Mouse (Mus musculus): Measurements from ENCODE around the gene Rab37. TPM values are rescaled to one million over a fixed set of nuclear protein-coding genes. Genes with fewer than 3 reads are reported as not detected.

Gene Rab37
- polyA plus RNA-seq, 1 experiment from 2014 or later = 2.0 TPM

GRCm38 (mm10) chr11:115085064-115085463 is 6.2 kb upstream of the Rab37 start:
- H3K9ac ChIP-seq = no peak overlapping the region
- no peaks in the 10 kb centered on the region for H3K9me3 ChIP-seq (replicated peaks)
- H3K36me3 ChIP-seq = no peaks in the 10 kb centered on the region
- H3K4me1 ChIP-seq = no peaks in the 10 kb centered on the region
- H3K4me2 ChIP-seq (replicated peaks) = no peak overlapping the region
- no peak overlapping the region for H3K4me3 ChIP-seq (replicated peaks)
- H3K27me3 ChIP-seq = peaks cover 45% of the 10 kb centered on the region
- WGBS = 55% methylated on average over 8 of the region's 8 CpGs
- ATAC-seq (ENCODE audit: insufficient number of reproducible peaks, low FRiP score, low TSS enrichment, low read depth) = no peak
- no peak overlapping the region for H3K27ac ChIP-seq (replicated peaks)

- Histone ChIP-seq H3K27me3 (peaks cover 56% of the 10 kb centered on the region), H3K4me3 (replicated peaks) (no peak overlapping the region), H3K27ac (replicated peaks) (no peak overlapping the region), H3K36me3 (no peaks in the 10 kb centered on the region), H3K9ac (no peak overlapping the region), H3K4me2 (replicated peaks) (no peak overlapping the region), H3K4me1 (no peaks in the 10 kb centered on the region), H3K9me3 (replicated peaks) (no peaks in the 10 kb centered on the region)
- WGBS = 67% methylated on average over 7 of the region's 7 CpGs
- no peak for ATAC-seq (ENCODE audit: insufficient number of reproducible peaks, low FRiP score, low TSS enrichment, low read depth)
Observed at GRCm38 (mm10) chr11:115086213-115086612, 5.0 kb upstream of the Rab37 start.

GRCm38 (mm10) chr11:115089853-115090252 is 1.4 kb upstream of the Rab37 start:
- Histone ChIP-seq H3K4me2 (replicated peaks) (no peak overlapping the region), H3K9me3 (replicated peaks) (no peaks in the 10 kb centered on the region), H3K27me3 (peaks cover 54% of the 10 kb centered on the region), H3K36me3 (no peaks in the 10 kb centered on the region), H3K4me3 (replicated peaks) (no peak overlapping the region), H3K27ac (replicated peaks) (no peak overlapping the region), H3K9ac (no peak overlapping the region), H3K4me1 (0 out of 2 replicates have a peak, but pooled peaks cover 4% of the 10 kb centered on the region)
- ATAC-seq (ENCODE audit: insufficient number of reproducible peaks, low FRiP score, low TSS enrichment, low read depth) = no peak
- WGBS = 66% methylated on average over 6 of the region's 6 CpGs

- no peak overlapping the region for H3K4me2 ChIP-seq (replicated peaks)
- 12% methylated on average over 4 of the region's 4 CpGs for WGBS
- 0 out of 2 replicates have a peak, but pooled peaks cover 4% of the 10 kb centered on the region for H3K4me1 ChIP-seq
- H3K4me3 ChIP-seq (replicated peaks) = no peak overlapping the region
- H3K9me3 ChIP-seq (replicated peaks) = no peaks in the 10 kb centered on the region
- no peak overlapping the region for H3K9ac ChIP-seq
- H3K27me3 ChIP-seq = peaks cover 36% of the 10 kb centered on the region
- H3K27ac ChIP-seq (replicated peaks) = no peak overlapping the region
- H3K36me3 ChIP-seq = no peaks in the 10 kb centered on the region
- ATAC-seq (ENCODE audit: insufficient number of reproducible peaks, low FRiP score, low TSS enrichment, low read depth) = no peak
Observed at GRCm38 (mm10) chr11:115092140-115092539, 909 bp downstream of the Rab37 start.

GRCm38 (mm10) chr11:115098203-115098932 is 7.1 kb downstream of the Rab37 start:
- H3K4me1 ChIP-seq = peaks cover 4% of the 10 kb centered on the region; the same call in 1 of the 2 replicates

GRCm38 (mm10) chr11:115099241-115099840 is 8.1 kb downstream of the Rab37 start:
- ATAC-seq (ENCODE audit: insufficient number of reproducible peaks, low FRiP score, low TSS enrichment, low read depth) = no peak
- Histone ChIP-seq H3K36me3 (no peaks in the 10 kb centered on the region), H3K9ac (no peak overlapping the region), H3K27me3 (peaks cover 8% of the 10 kb centered on the region; the same call in 1 of the 2 replicates), H3K4me3 (replicated peaks) (no peak overlapping the region), H3K27ac (replicated peaks) (no peak overlapping the region), H3K4me2 (replicated peaks) (no peak overlapping the region), H3K4me1 (peaks cover 4% of the 10 kb centered on the region; the same call in 1 of the 2 replicates), H3K9me3 (replicated peaks) (no peaks in the 10 kb centered on the region)
- 38% methylated on average over 16 of the region's 16 CpGs for WGBS

More at GRCm38 (mm10) chr11:115098203-115098932, 7.1 kb downstream of the Rab37 start:
- Histone ChIP-seq H3K9ac (no peak overlapping the region), H3K9me3 (replicated peaks) (no peaks in the 10 kb centered on the region), H3K36me3 (no peaks in the 10 kb centered on the region), H3K4me2 (replicated peaks) (no peak overlapping the region), H3K4me3 (replicated peaks) (no peak overlapping the region), H3K27ac (replicated peaks) (no peak overlapping the region), H3K27me3 (peaks cover 8% of the 10 kb centered on the region; the same call in 1 of the 2 replicates)
- no peak for ATAC-seq (ENCODE audit: insufficient number of reproducible peaks, low FRiP score, low TSS enrichment, low read depth)
- 36% methylated on average over 10 of the region's 10 CpGs for WGBS

GRCm38 (mm10) chr11:115100032-115100621 is 8.9 kb downstream of the Rab37 start:
- no peak for ATAC-seq (ENCODE audit: insufficient number of reproducible peaks, low FRiP score, low TSS enrichment, low read depth)
- Histone ChIP-seq H3K27ac (replicated peaks) (no peak overlapping the region), H3K4me3 (replicated peaks) (no peak overlapping the region), H3K4me1 (peaks cover 4% of the 10 kb centered on the region; the same call in 1 of the 2 replicates), H3K9ac (no peak overlapping the region), H3K9me3 (replicated peaks) (no peaks in the 10 kb centered on the region), H3K4me2 (replicated peaks) (no peak overlapping the region), H3K36me3 (no peaks in the 10 kb centered on the region), H3K27me3 (peaks cover 8% of the 10 kb centered on the region; the same call in 1 of the 2 replicates)
- 57% methylated on average over 5 of the region's 5 CpGs for WGBS

- H3K9me3 ChIP-seq (replicated peaks) = no peaks in the 10 kb centered on the region
- H3K27ac ChIP-seq (replicated peaks) = no peak overlapping the region
- peaks cover 4% of the 10 kb centered on the region; the same call in 1 of the 2 replicates for H3K4me1 ChIP-seq
- 25% methylated on average over 7 of the region's 7 CpGs for WGBS
- peaks cover 8% of the 10 kb centered on the region; the same call in 1 of the 2 replicates for H3K27me3 ChIP-seq
- H3K4me2 ChIP-seq (replicated peaks) = no peak overlapping the region
- H3K4me3 ChIP-seq (replicated peaks) = no peak overlapping the region
- H3K9ac ChIP-seq = no peak overlapping the region
- H3K36me3 ChIP-seq = no peaks in the 10 kb centered on the region
- no peak for ATAC-seq (ENCODE audit: insufficient number of reproducible peaks, low FRiP score, low TSS enrichment, low read depth)
Observed at GRCm38 (mm10) chr11:115100741-115101140, 9.5 kb downstream of the Rab37 start.

- H3K4me2 ChIP-seq (replicated peaks) = no peak overlapping the region
- no peak for ATAC-seq (ENCODE audit: insufficient number of reproducible peaks, low FRiP score, low TSS enrichment, low read depth)
- H3K27me3 ChIP-seq = peaks cover 11% of the 10 kb centered on the region
- no peaks in the 10 kb centered on the region for H3K36me3 ChIP-seq
- no peaks in the 10 kb centered on the region for H3K9me3 ChIP-seq (replicated peaks)
- peaks cover 4% of the 10 kb centered on the region; the same call in 1 of the 2 replicates for H3K4me1 ChIP-seq
- no peak overlapping the region for H3K27ac ChIP-seq (replicated peaks)
- 43% methylated on average over 6 of the region's 6 CpGs for whole genome bisulfite sequencing
- no peak overlapping the region for H3K9ac ChIP-seq
- no peak overlapping the region for H3K4me3 ChIP-seq (replicated peaks)
Observed at GRCm38 (mm10) chr11:115101615-115102051, 10.4 kb downstream of the Rab37 start.

- no peak for ATAC-seq (ENCODE audit: insufficient number of reproducible peaks, low FRiP score, low TSS enrichment, low read depth)
- H3K9ac ChIP-seq = no peak overlapping the region
- H3K4me3 ChIP-seq (replicated peaks) = no peak overlapping the region
- H3K36me3 ChIP-seq = no peaks in the 10 kb centered on the region
- no peaks in the 10 kb centered on the region for H3K9me3 ChIP-seq (replicated peaks)
- peaks cover 11% of the 10 kb centered on the region for H3K27me3 ChIP-seq
- 90% methylated on average over 9 of the region's 9 CpGs for WGBS
- H3K27ac ChIP-seq (replicated peaks) = no peak overlapping the region
- no peak overlapping the region for H3K4me2 ChIP-seq (replicated peaks)
- peaks cover 4% of the 10 kb centered on the region; the same call in 1 of the 2 replicates for H3K4me1 ChIP-seq
Observed at GRCm38 (mm10) chr11:115102116-115102515, 10.9 kb downstream of the Rab37 start.

All from embryonic facial prominence, embryonic 15.5 days (tissue).